Mouse (Mus musculus): ENCODE measurements around the gene Snd1. TPM values are rescaled to one million over a fixed set of nuclear protein-coding genes. Genes with fewer than 3 reads are reported as not detected.

Snd1 gene
- total RNA-seq, 1 experiment, result 343 TPM

- H3K4me3 ChIP-seq (ENCODE audit: insufficient read depth in 1 of 2, low read depth in 1 of 2, low read length in 2 of 2, poor library complexity in 1 of 2, severe bottlenecking in 1 of 2), result no peak overlapping the region
- H3K4me1 ChIP-seq (ENCODE audit: control insufficient read depth in 2 of 2, insufficient read depth in 2 of 2, low read length in 2 of 2, poor library complexity in 1 of 2), result no peaks in the 10 kb centered on the region
- H3K27ac ChIP-seq (ENCODE audit: insufficient read depth, low read depth, low read length, poor library complexity, severe bottlenecking), result no peak overlapping the region
- no peak overlapping the region for H3K9ac ChIP-seq (ENCODE audit: insufficient read depth, low read depth, low read length, poor library complexity, severe bottlenecking)
- in situ Hi-C loops (cut with MboI; ENCODE audit: low sequenced_read_pairs in 2 of 2, unreplicated experiment in 2 of 2), result no loop called here
- no peaks in the 10 kb centered on the region for H3K9me3 ChIP-seq (ENCODE audit: control insufficient read depth, insufficient read depth, low read depth, low read length)
- no peak for DNase-seq (ENCODE audit: low read depth, low spot score)
- no peaks in the 10 kb centered on the region; the same call in 1 of the 2 replicates for H3K36me3 ChIP-seq (ENCODE audit: control insufficient read depth, insufficient read depth, low read length, poor library complexity, severe bottlenecking)
- TF ChIP-seq HCFC1 (IDR thresholded peaks at IDR 0.05; ENCODE audit: borderline replicate concordance, insufficient read depth, low read length), result no peak
- TF ChIP-seq ZC3H11A (IDR thresholded peaks at IDR 0.05; ENCODE audit: borderline replicate concordance, low read depth, low read length), result no peak
- no peak for TF ChIP-seq ZNF384 (IDR thresholded peaks at IDR 0.05; ENCODE audit: low read depth, low read length)
- no peak for TF ChIP-seq CHD2 (IDR thresholded peaks at IDR 0.05; ENCODE audit: low read depth, low read length)
- no peak for TF ChIP-seq MAFK (IDR thresholded peaks at IDR 0.05; ENCODE audit: insufficient read depth, low read depth, low read length)
Measured at GRCm38 (mm10) chr6:28667586-28667985, 192.6 kb downstream of the Snd1 start.

GRCm38 (mm10) chr6:28669251-28669650, 194.3 kb downstream of the Snd1 start:
- Histone ChIP-seq H3K27ac (ENCODE audit: insufficient read depth, low read depth, low read length, poor library complexity, severe bottlenecking) (no peak overlapping the region), H3K4me1 (ENCODE audit: control insufficient read depth in 2 of 2, insufficient read depth in 2 of 2, low read length in 2 of 2, poor library complexity in 1 of 2) (no peaks in the 10 kb centered on the region), H3K36me3 (ENCODE audit: control insufficient read depth, insufficient read depth, low read length, poor library complexity, severe bottlenecking) (no peaks in the 10 kb centered on the region; the same call in 1 of the 2 replicates), H3K9me3 (ENCODE audit: control insufficient read depth, insufficient read depth, low read depth, low read length) (no peaks in the 10 kb centered on the region), H3K4me3 (ENCODE audit: insufficient read depth in 1 of 2, low read depth in 1 of 2, low read length in 2 of 2, poor library complexity in 1 of 2, severe bottlenecking in 1 of 2) (no peak overlapping the region), H3K9ac (ENCODE audit: insufficient read depth, low read depth, low read length, poor library complexity, severe bottlenecking) (no peak overlapping the region)
- in situ Hi-C loops (cut with MboI; ENCODE audit: low sequenced_read_pairs in 2 of 2, unreplicated experiment in 2 of 2), result no loop called here
- no peak for TF ChIP-seq HCFC1 (IDR thresholded peaks at IDR 0.05; ENCODE audit: borderline replicate concordance, insufficient read depth, low read length)
- no peak for TF ChIP-seq MAFK (IDR thresholded peaks at IDR 0.05; ENCODE audit: insufficient read depth, low read depth, low read length)
- TF ChIP-seq ZC3H11A (IDR thresholded peaks at IDR 0.05; ENCODE audit: borderline replicate concordance, low read depth, low read length), result no peak
- no peak for TF ChIP-seq CHD2 (IDR thresholded peaks at IDR 0.05; ENCODE audit: low read depth, low read length)
- no peak for TF ChIP-seq ZNF384 (IDR thresholded peaks at IDR 0.05; ENCODE audit: low read depth, low read length)
- no peak for DNase-seq (ENCODE audit: low read depth, low spot score)

GRCm38 (mm10) chr6:28672388-28672787, 197.4 kb downstream of the Snd1 start:
- Histone ChIP-seq H3K9ac (ENCODE audit: insufficient read depth, low read depth, low read length, poor library complexity, severe bottlenecking) (no peak overlapping the region), H3K9me3 (ENCODE audit: control insufficient read depth, insufficient read depth, low read depth, low read length) (no peaks in the 10 kb centered on the region), H3K4me3 (ENCODE audit: insufficient read depth in 1 of 2, low read depth in 1 of 2, low read length in 2 of 2, poor library complexity in 1 of 2, severe bottlenecking in 1 of 2) (no peak overlapping the region), H3K36me3 (ENCODE audit: control insufficient read depth, insufficient read depth, low read length, poor library complexity, severe bottlenecking) (no peaks in the 10 kb centered on the region; the same call in 1 of the 2 replicates), H3K4me1 (ENCODE audit: control insufficient read depth in 2 of 2, insufficient read depth in 2 of 2, low read length in 2 of 2, poor library complexity in 1 of 2) (no peaks in the 10 kb centered on the region), H3K27ac (ENCODE audit: insufficient read depth, low read depth, low read length, poor library complexity, severe bottlenecking) (no peak overlapping the region)
- DNase-seq (ENCODE audit: low read depth, low spot score), result no peak
- TF ChIP-seq ZC3H11A (IDR thresholded peaks at IDR 0.05; ENCODE audit: borderline replicate concordance, low read depth, low read length), result no peak
- TF ChIP-seq CHD2 (IDR thresholded peaks at IDR 0.05; ENCODE audit: low read depth, low read length), result no peak
- no peak for TF ChIP-seq ZNF384 (IDR thresholded peaks at IDR 0.05; ENCODE audit: low read depth, low read length)
- TF ChIP-seq HCFC1 (IDR thresholded peaks at IDR 0.05; ENCODE audit: borderline replicate concordance, insufficient read depth, low read length), result no peak
- TF ChIP-seq MAFK (IDR thresholded peaks at IDR 0.05; ENCODE audit: insufficient read depth, low read depth, low read length), result no peak
- in situ Hi-C loops (cut with MboI; ENCODE audit: low sequenced_read_pairs in 2 of 2, unreplicated experiment in 2 of 2), result no loop called here

GRCm38 (mm10) chr6:28674686-28675085, 199.7 kb downstream of the Snd1 start:
- Histone ChIP-seq H3K4me3 (ENCODE audit: insufficient read depth in 1 of 2, low read depth in 1 of 2, low read length in 2 of 2, poor library complexity in 1 of 2, severe bottlenecking in 1 of 2) (no peak overlapping the region), H3K27ac (ENCODE audit: insufficient read depth, low read depth, low read length, poor library complexity, severe bottlenecking) (no peak overlapping the region), H3K9ac (ENCODE audit: insufficient read depth, low read depth, low read length, poor library complexity, severe bottlenecking) (no peak overlapping the region), H3K4me1 (ENCODE audit: control insufficient read depth in 2 of 2, insufficient read depth in 2 of 2, low read length in 2 of 2, poor library complexity in 1 of 2) (no peaks in the 10 kb centered on the region), H3K9me3 (ENCODE audit: control insufficient read depth, insufficient read depth, low read depth, low read length) (no peaks in the 10 kb centered on the region), H3K36me3 (ENCODE audit: control insufficient read depth, insufficient read depth, low read length, poor library complexity, severe bottlenecking) (no peaks in the 10 kb centered on the region)
- no peak for DNase-seq (ENCODE audit: low read depth, low spot score)
- in situ Hi-C loops (cut with MboI; ENCODE audit: low sequenced_read_pairs in 2 of 2, unreplicated experiment in 2 of 2), result no loop called here
- TF ChIP-seq MAFK (IDR thresholded peaks at IDR 0.05; ENCODE audit: insufficient read depth, low read depth, low read length) (no peak), ZC3H11A (IDR thresholded peaks at IDR 0.05; ENCODE audit: borderline replicate concordance, low read depth, low read length) (no peak), HCFC1 (IDR thresholded peaks at IDR 0.05; ENCODE audit: borderline replicate concordance, insufficient read depth, low read length) (no peak), CHD2 (IDR thresholded peaks at IDR 0.05; ENCODE audit: low read depth, low read length) (no peak), ZNF384 (IDR thresholded peaks at IDR 0.05; ENCODE audit: low read depth, low read length) (no peak)

GRCm38 (mm10) chr6:28678896-28679295, 204.0 kb downstream of the Snd1 start:
- Histone ChIP-seq H3K4me3 (ENCODE audit: insufficient read depth in 1 of 2, low read depth in 1 of 2, low read length in 2 of 2, poor library complexity in 1 of 2, severe bottlenecking in 1 of 2) (no peak overlapping the region), H3K4me1 (ENCODE audit: control insufficient read depth in 2 of 2, insufficient read depth in 2 of 2, low read length in 2 of 2, poor library complexity in 1 of 2) (no peaks in the 10 kb centered on the region), H3K27ac (ENCODE audit: insufficient read depth, low read depth, low read length, poor library complexity, severe bottlenecking) (no peak overlapping the region), H3K9ac (ENCODE audit: insufficient read depth, low read depth, low read length, poor library complexity, severe bottlenecking) (no peak overlapping the region), H3K36me3 (ENCODE audit: control insufficient read depth, insufficient read depth, low read length, poor library complexity, severe bottlenecking) (no peaks in the 10 kb centered on the region), H3K9me3 (ENCODE audit: control insufficient read depth, insufficient read depth, low read depth, low read length) (no peaks in the 10 kb centered on the region)
- DNase-seq (ENCODE audit: low read depth, low spot score), result no peak
- in situ Hi-C loops (cut with MboI; ENCODE audit: low sequenced_read_pairs in 2 of 2, unreplicated experiment in 2 of 2), result no loop called here
- TF ChIP-seq MAFK (IDR thresholded peaks at IDR 0.05; ENCODE audit: insufficient read depth, low read depth, low read length) (no peak), HCFC1 (IDR thresholded peaks at IDR 0.05; ENCODE audit: borderline replicate concordance, insufficient read depth, low read length) (no peak), ZNF384 (IDR thresholded peaks at IDR 0.05; ENCODE audit: low read depth, low read length) (no peak), ZC3H11A (IDR thresholded peaks at IDR 0.05; ENCODE audit: borderline replicate concordance, low read depth, low read length) (no peak), CHD2 (IDR thresholded peaks at IDR 0.05; ENCODE audit: low read depth, low read length) (no peak)
